Mouse (Mus musculus) neutrophil, adult 5-6 weeks (primary cell): ENCODE measurements around the gene Dph2. TPM values are rescaled to one million over a fixed set of nuclear protein-coding genes. Genes with fewer than 3 reads are reported as not detected.

Experiments used
- ATAC-seq: fragments of 151-379, 151-347 bp; 2 replicates; pipeline ENCODE4 v1.8.0; 2017; ENCODE audit warnings: mild to moderate bottlenecking, moderate TSS enrichment; ENCODE audit not compliant: insufficient number of reproducible peaks, poor library complexity, low FRiP score, severe bottlenecking; ENCODE audit errors: extremely low read depth
- total RNA-seq: library from RNA; stranded (forward); fragments of 200-1000 nt; gene quantifications from 2 replicates; pipeline ENCODE4 v1.2.3, GENCODE M21; 2017

Dph2 gene
- total RNA-seq, 1 experiment from 2014 or later, result 11.8 TPM

DNA sequence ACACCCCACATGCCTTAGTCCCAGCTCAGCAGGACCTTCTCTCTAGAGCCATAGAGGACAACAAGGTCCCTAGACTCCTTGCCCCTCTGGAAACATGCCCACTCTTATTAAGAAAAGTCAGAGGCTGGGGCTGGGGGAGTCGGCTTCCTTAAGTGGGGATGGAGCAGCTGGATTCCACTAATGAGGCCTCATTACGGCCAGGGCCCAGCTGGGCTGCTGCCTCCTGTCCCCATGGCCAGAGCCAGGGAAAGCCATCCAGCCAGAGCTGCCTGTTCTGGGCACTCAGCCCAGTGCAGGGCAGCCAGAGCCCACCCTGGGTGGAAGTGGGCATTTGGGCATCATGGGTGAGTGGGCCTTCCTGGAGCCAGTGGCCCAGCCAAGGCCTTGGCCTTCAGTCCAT, 44.8 kb downstream of the Dph2 start:
- ATAC-seq, result no peak

- no peak for ATAC-seq
Measured at GRCm38 (mm10) chr4:117846261-117846660, 45.6 kb downstream of the Dph2 start.

GRCm38 (mm10) chr4:117845316-117845715, 46.5 kb downstream of the Dph2 start:
- no peak for ATAC-seq

DNA sequence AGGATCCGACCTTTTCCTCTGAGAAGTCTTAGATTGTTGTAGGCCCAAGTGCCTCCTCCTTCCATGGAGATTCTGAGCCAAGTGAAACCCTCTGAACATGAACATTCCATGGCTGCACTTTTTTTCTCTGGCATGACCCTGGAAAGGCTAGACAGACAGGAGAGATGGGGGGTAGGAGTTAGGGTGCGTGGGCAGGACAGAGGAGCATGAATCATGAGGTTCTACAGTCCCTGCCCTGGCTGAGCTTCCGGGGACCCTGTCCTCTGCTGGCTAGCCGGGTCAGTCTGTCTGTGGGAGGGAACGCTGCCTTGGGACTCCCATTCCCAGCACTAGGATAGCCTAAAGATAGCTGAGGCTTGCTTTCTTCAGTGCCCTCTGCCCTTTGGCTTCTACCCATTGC, 47.4 kb downstream of the Dph2 start:
- no peak for ATAC-seq

- no peak for ATAC-seq
Measured at GRCm38 (mm10) chr4:117843101-117843500, 48.7 kb downstream of the Dph2 start.

- ATAC-seq, result no peak
Measured at GRCm38 (mm10) chr4:117841566-117841965, 50.3 kb downstream of the Dph2 start.

DNA sequence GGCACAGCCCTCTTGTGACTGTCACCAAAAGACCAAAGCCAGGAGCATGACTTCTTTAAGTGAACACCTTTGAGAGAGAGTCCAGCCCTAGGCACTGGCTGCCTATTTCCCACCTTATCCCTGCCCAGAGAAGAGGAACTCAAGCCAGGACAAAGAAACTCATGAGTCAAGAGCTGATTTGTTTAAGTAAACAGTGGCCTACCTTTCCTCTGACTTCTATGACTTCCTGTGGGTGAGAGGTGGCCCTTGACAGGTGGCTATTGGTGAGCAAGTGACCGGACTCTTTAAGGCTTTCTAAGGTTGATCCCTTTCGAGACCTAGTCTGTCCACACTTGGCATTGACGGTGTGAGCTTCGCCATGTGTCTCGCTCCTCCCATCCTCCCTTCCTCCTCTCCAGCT, 51.0 kb downstream of the Dph2 start:
- ATAC-seq, result no peak

GRCm38 (mm10) chr4:117839366-117839765, 52.5 kb downstream of the Dph2 start:
- ATAC-seq, result no peak

Other genes starting within 250 kb of the Dph2 start
- 12.7 and 21.6 TPM in 2 replicates for gene Dmap1, start 209.8 kb downstream of the Dph2 start, total RNA-seq
- gene Gm12845, start 167.6 kb downstream of the Dph2 start, total RNA-seq, result not detected in 2 replicates
- gene Klf17, start 126.4 kb downstream of the Dph2 start, total RNA-seq, result not detected in 2 replicates
- gene Slc6a9, start 57.5 kb downstream of the Dph2 start, total RNA-seq, result not detected in 2 replicates
- not detected in 2 replicates for gene Ccdc24, start 19.5 kb downstream of the Dph2 start, total RNA-seq
- gene B4galt2, start 8.5 kb downstream of the Dph2 start, total RNA-seq, result 0.61 TPM in 1 of 2 replicates, not detected in the other
- gene Atp6v0b, start 4.7 kb downstream of the Dph2 start, total RNA-seq, result 136 and 175 TPM in 2 replicates
- gene Ipo13, start 23.0 kb upstream of the Dph2 start, total RNA-seq, result 15.5 and 15.9 TPM in 2 replicates
- not detected in 2 replicates for gene Artn, start 37.7 kb upstream of the Dph2 start, total RNA-seq
- 5.5 and 7.5 TPM in 2 replicates for gene St3gal3, start 242.9 kb upstream of the Dph2 start, total RNA-seq